Mouse (Mus musculus): ENCODE data around the gene Osgin1.

DNA sequence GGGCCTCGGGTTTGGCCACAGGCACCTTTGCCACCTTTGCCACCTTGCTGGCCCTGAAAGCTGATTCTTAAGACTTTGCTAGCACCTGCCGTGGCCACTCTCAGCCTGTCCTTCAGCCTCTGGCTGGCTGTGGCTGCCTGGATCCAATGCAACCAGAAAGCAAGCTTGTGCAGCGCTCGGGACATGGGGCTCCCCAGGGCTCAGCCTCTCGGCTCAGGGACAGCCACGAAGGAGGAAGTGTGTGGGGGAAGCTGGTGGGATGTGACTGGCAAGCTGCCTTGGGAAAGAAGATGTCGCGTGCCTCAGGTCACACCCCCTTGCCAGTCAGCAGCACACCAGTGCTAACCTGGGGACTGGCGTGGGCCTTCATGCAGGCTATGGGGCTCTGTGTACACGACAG lies 9.2 kb upstream of the Osgin1 start:
- no peak for TF ChIP-seq POLR2A (IDR thresholded peaks at IDR 0.05; ENCODE audit: insufficient read depth, low read length)
- TF ChIP-seq CTCF (IDR thresholded peaks at IDR 0.05; ENCODE audit: low read depth, low read length): no peak
- TF ChIP-seq EP300 (IDR thresholded peaks at IDR 0.05; ENCODE audit: insufficient read depth, low read depth, low read length): no peak
